Mouse (Mus musculus) kidney, adult 2 months (tissue): Measurements from ENCODE around the gene Mapre3. TPM values are rescaled to one million over a fixed set of nuclear protein-coding genes. Genes with fewer than 3 reads are reported as not detected.

Experiments
- DNase-seq: peaks from one replicate; pipeline ENCODE4 v3.0.0; 2021
- H3K27ac ChIP-seq: fragments of 200-500 bp; 2 replicates; pipeline ENCODE4 v1.5.1; 2012; ENCODE audit warnings: low read depth, low read length, control low read depth, inconsistent platforms; ENCODE audit not compliant: insufficient read depth
- H3K27me3 ChIP-seq: fragments of 200-500 bp; replicated peaks from 2 replicates; pipeline ENCODE4 v1.6.1; 2012; ENCODE audit warnings: mild to moderate bottlenecking, moderate library complexity, low read length, inconsistent platforms; ENCODE audit not compliant: control insufficient read depth, insufficient read depth
- H3K36me3 ChIP-seq: fragments of 200-500 bp; 2 replicates; pipeline ENCODE4 v1.6.1; 2012; ENCODE audit warnings: mild to moderate bottlenecking, moderate library complexity, low read length, inconsistent platforms; ENCODE audit not compliant: control insufficient read depth, insufficient read depth
- H3K4me1 ChIP-seq: fragments of 200-500 bp; 2 replicates; pipeline ENCODE4 v1.6.1; 2011; ENCODE audit warnings: low read length; ENCODE audit not compliant: control insufficient read depth, insufficient read depth
- H3K4me3 ChIP-seq: fragments of 200-500 bp; 2 replicates; pipeline ENCODE4 v1.5.1; 2011; ENCODE audit warnings: mild to moderate bottlenecking, low read depth, low read length, control low read depth; ENCODE audit not compliant: insufficient read depth
- CTCF ChIP-seq: fragments of 200-500 bp; conservative IDR thresholded peaks from 2 replicates; pipeline ENCODE4 v1.5.1; 2011; ENCODE audit warnings: low read depth, mild to moderate bottlenecking, control low read depth, low read length, moderate library complexity, mixed read lengths; ENCODE audit not compliant: insufficient read depth, insufficient read length
- POLR2A ChIP-seq: fragments of 200-500 bp; IDR thresholded peaks from one replicate; pipeline ENCODE4 v1.6.1; 2011; ENCODE audit warnings: low read depth, low read length, control low read depth
- WGBS: fragments of 180-500 bp; shearing (Covaris S2); methylation state at CpG from one replicate; pipeline ENCODE4 v1.1.7; 2018; 5-methylcytosine and 5-hydroxymethylcytosine counted together
- polyA plus RNA-seq: library from polyadenylated mRNA; depleted of rRNA; stranded (reverse); fragments of >200 nt; gene quantifications from 2 replicates; pipeline ENCODE4 v1.2.3, GENCODE M21; 2012

Gene Mapre3
- polyA plus RNA-seq, 1 experiment, result 44.3 TPM

GRCm38 (mm10) chr5:30886209-30886608 lies 71.8 kb downstream of the Mapre3 start:
- Histone ChIP-seq H3K27me3 (no peaks in the 10 kb centered on the region), H3K4me3 (no peak overlapping the region), H3K36me3 (no peaks in the 10 kb centered on the region), H3K27ac (no peak overlapping the region), H3K4me1 (peaks cover 6% of the 10 kb centered on the region; the same call in 1 of the 2 replicates)
- no peak for DNase-seq
- WGBS, result 47% methylated on average over 4 of the region's 4 CpGs
- no peak for TF ChIP-seq POLR2A
- no peak for TF ChIP-seq CTCF

- H3K36me3 ChIP-seq, result no peaks in the 10 kb centered on the region
- 32% methylated on average over 5 of the region's 5 CpGs for WGBS
- DNase-seq, result no peak
- H3K27me3 ChIP-seq, result no peaks in the 10 kb centered on the region
- TF ChIP-seq CTCF, result no peak
- TF ChIP-seq POLR2A, result no peak
- peaks cover 6% of the 10 kb centered on the region; the same call in 1 of the 2 replicates for H3K4me1 ChIP-seq
- no peak overlapping the region for H3K27ac ChIP-seq
- H3K4me3 ChIP-seq, result no peak overlapping the region
Observed at GRCm38 (mm10) chr5:30886731-30887130, 72.3 kb downstream of the Mapre3 start.

GRCm38 (mm10) chr5:30887331-30887761 lies 72.9 kb downstream of the Mapre3 start:
- Histone ChIP-seq H3K4me1 (peaks cover 6% of the 10 kb centered on the region; the same call in 1 of the 2 replicates), H3K27me3 (no peaks in the 10 kb centered on the region), H3K4me3 (peak overlapping the region; percentile 91), H3K27ac (peak overlapping the region; percentile 75), H3K36me3 (no peaks in the 10 kb centered on the region)
- under 1% methylated on average over 19 of the region's 19 CpGs for WGBS
- no peak for TF ChIP-seq POLR2A
- DNase-seq, result peak; percentile 77

- Histone ChIP-seq H3K27me3 (no peaks in the 10 kb centered on the region), H3K4me3 (peak overlapping the region; percentile 91), H3K27ac (peak overlapping the region; percentile 75), H3K36me3 (no peaks in the 10 kb centered on the region), H3K4me1 (peaks cover 6% of the 10 kb centered on the region; the same call in 1 of the 2 replicates)
- no peak for TF ChIP-seq POLR2A
- no peak for TF ChIP-seq CTCF
- under 1% methylated on average over 28 of the region's 28 CpGs for WGBS
- peak; percentile 97 for DNase-seq
Observed at GRCm38 (mm10) chr5:30887858-30888336, 73.5 kb downstream of the Mapre3 start.

- H3K4me3 ChIP-seq, result peak within 1 kb of the TSS; percentile 91
- H3K36me3 ChIP-seq, result no peaks in the 10 kb centered on the region
- under 1% methylated on average over 42 of the region's 42 CpGs for WGBS
Observed at GRCm38 (mm10) chr5:30888337-30889087, 74.1 kb downstream of the Mapre3 start, which contains the start of gene Agbl5. Gene Agbl5 (plus strand): TSS chr5:30888694.

GRCm38 (mm10) chr5:30889088-30889754 lies 74.8 kb downstream of the Mapre3 start:
- DNase-seq, result no peak
- peaks cover 6% of the 10 kb centered on the region; the same call in 1 of the 2 replicates for H3K4me1 ChIP-seq
- peak overlapping the region; percentile 91 for H3K4me3 ChIP-seq
- no peak for TF ChIP-seq POLR2A
- no peak for TF ChIP-seq CTCF
- no peaks in the 10 kb centered on the region for H3K27me3 ChIP-seq
- no peaks in the 10 kb centered on the region; the same call in 1 of the 2 replicates for H3K36me3 ChIP-seq
- H3K27ac ChIP-seq, result 0 out of 2 replicates have a peak overlapping the region, but pooled peaks have one; percentile 33
- under 1% methylated on average over 40 of the region's 42 CpGs for WGBS

More at GRCm38 (mm10) chr5:30888337-30889087, 74.1 kb downstream of the Mapre3 start, which contains the start of gene Agbl5:
- H3K27me3 ChIP-seq, result no peaks in the 10 kb centered on the region
- DNase-seq, result peak; percentile 96
- H3K4me1 ChIP-seq, result peaks cover 6% of the 10 kb centered on the region; the same call in 1 of the 2 replicates
- TF ChIP-seq CTCF (no peak), POLR2A (no peak)
- H3K27ac ChIP-seq, result peak within 1 kb of the TSS; percentile 75

- H3K4me1 ChIP-seq, result peaks cover 6% of the 10 kb centered on the region; the same call in 1 of the 2 replicates
- TF ChIP-seq POLR2A (no peak), CTCF (no peak)
- DNase-seq, result peak; percentile 31
- H3K27ac ChIP-seq, result no peak overlapping the region
- no peak overlapping the region for H3K4me3 ChIP-seq
- H3K36me3 ChIP-seq, result no peaks in the 10 kb centered on the region; the same call in 1 of the 2 replicates
- no peaks in the 10 kb centered on the region for H3K27me3 ChIP-seq
- 77% methylated on average over 7 of the region's 7 CpGs for WGBS
Observed at GRCm38 (mm10) chr5:30890375-30890774, 75.9 kb downstream of the Mapre3 start.
